Mouse (Mus musculus) urinary bladder, postnatal 14 days (tissue): Measurements from ENCODE around the gene Sncb.
A peak's percentile ranks its signal among the peaks of the same experiment; 100 is the strongest.

Experiments used
- DNase-seq: peaks from one replicate; pipeline ENCODE4 v3.0.0; 2021; ENCODE audit warnings: low spot score

The Sncb gene

GRCm38 (mm10) chr13:54749061-54749863 is 17.1 kb downstream of the Sncb start:
- DNase-seq: no peak

- DNase-seq: no peak
Observed at GRCm38 (mm10) chr13:54748721-54749060, 17.7 kb downstream of the Sncb start.

- no peak for DNase-seq
Observed at GRCm38 (mm10) chr13:54748190-54748589, 18.2 kb downstream of the Sncb start.

GRCm38 (mm10) chr13:54746896-54747295 is 19.5 kb downstream of the Sncb start:
- DNase-seq: no peak

GRCm38 (mm10) chr13:54746110-54746509 is 20.3 kb downstream of the Sncb start:
- no peak for DNase-seq

- no peak for DNase-seq
Observed at GRCm38 (mm10) chr13:54738213-54738601, 28.2 kb downstream of the Sncb start.

- DNase-seq: peak; percentile 26
Observed at GRCm38 (mm10) chr13:54737488-54738212, 28.7 kb downstream of the Sncb start.

GRCm38 (mm10) chr13:54736931-54737330 is 29.5 kb downstream of the Sncb start:
- no peak for DNase-seq

- DNase-seq: no peak
Observed at GRCm38 (mm10) chr13:54726131-54726530, 40.3 kb downstream of the Sncb start.

GRCm38 (mm10) chr13:54723143-54723542 is 43.3 kb downstream of the Sncb start:
- DNase-seq: no peak

GRCm38 (mm10) chr13:54716916-54717315 is 49.5 kb downstream of the Sncb start:
- peak; percentile 22 for DNase-seq

- DNase-seq: no peak
Observed at GRCm38 (mm10) chr13:54714996-54715395, 51.4 kb downstream of the Sncb start.

GRCm38 (mm10) chr13:54714393-54714792 is 52.0 kb downstream of the Sncb start:
- DNase-seq: no peak

GRCm38 (mm10) chr13:54710866-54711265 is 55.5 kb downstream of the Sncb start:
- DNase-seq: no peak
